Mouse (Mus musculus): ENCODE results near the gene Letm1.

DNA sequence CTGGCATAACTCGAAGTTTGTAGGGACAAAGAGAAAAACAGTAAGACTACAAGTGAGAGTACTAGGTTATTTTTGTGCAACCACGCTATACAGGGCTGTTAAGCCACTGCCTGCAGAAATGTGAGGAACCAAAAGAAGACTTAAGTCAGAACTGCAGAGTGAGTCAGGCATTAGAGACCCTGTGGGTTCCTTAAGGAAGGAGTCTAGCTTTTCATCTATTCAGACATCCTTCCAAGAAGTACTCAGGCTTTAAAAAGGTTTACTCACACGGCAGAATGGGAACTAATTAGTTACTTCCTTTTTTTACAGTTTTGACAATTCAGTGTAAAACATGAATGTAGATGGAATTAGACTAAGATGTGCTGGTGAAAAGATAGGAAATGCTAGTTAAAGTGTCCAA is 39.8 kb upstream of the Letm1 start:
- TF ChIP-seq CTCF (IDR thresholded peaks at IDR 0.05) (no peak), EP300 (IDR thresholded peaks at IDR 0.05) (no peak)
